Mouse (Mus musculus): ENCODE measurements around the gene Dclre1b.
"Not testable (repeated sequence)": the region's sequence is repeated elsewhere in the genome, so short reads cannot be mapped to it uniquely, and the experiment has no call there.

Dclre1b gene

DNA sequence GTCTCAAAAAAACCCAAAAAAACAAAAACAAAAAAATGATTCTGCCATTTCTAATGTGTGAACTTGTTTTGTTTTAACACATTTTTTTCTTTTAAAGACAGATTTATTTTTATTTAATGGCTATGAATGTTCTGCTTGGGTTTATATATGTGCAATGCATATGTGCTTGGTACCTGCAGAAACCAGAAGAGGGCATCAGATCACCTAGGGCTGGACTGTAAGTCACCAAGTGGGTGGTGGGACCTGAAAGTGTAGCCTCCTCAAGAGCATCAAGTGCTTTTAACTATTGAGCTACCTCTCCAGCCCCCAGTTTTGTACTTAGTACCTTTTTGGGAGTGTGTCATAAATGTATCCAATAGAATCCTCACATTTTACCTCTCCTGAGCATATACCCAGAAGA is 18.3 kb upstream of the Dclre1b start:
- no peak for DNase-seq (ENCODE audit: inconsistent age in 2 of 2, low spot score in 1 of 2)

- no peak for DNase-seq (ENCODE audit: inconsistent age in 2 of 2, low spot score in 1 of 2)
These were observed 1.7 kb upstream of the Dclre1b start for GRCm38 (mm10) chr3:103810967-103811366.

- no peak for DNase-seq (ENCODE audit: inconsistent age in 2 of 2, low spot score in 1 of 2)
These were observed 531 bp upstream of the Dclre1b start for GRCm38 (mm10) chr3:103809799-103810150.

GRCm38 (mm10) chr3:103805671-103806070 is 3.6 kb downstream of the Dclre1b start:
- peak in 1 of 2 experiments; percentile 27 for DNase-seq (ENCODE audit: inconsistent age in 2 of 2, low spot score in 1 of 2)

- peak in 1 of 2 experiments; percentile 43 for DNase-seq (ENCODE audit: inconsistent age in 2 of 2, low spot score in 1 of 2)
These were observed 6.4 kb downstream of the Dclre1b start for GRCm38 (mm10) chr3:103802861-103803260.

DNA sequence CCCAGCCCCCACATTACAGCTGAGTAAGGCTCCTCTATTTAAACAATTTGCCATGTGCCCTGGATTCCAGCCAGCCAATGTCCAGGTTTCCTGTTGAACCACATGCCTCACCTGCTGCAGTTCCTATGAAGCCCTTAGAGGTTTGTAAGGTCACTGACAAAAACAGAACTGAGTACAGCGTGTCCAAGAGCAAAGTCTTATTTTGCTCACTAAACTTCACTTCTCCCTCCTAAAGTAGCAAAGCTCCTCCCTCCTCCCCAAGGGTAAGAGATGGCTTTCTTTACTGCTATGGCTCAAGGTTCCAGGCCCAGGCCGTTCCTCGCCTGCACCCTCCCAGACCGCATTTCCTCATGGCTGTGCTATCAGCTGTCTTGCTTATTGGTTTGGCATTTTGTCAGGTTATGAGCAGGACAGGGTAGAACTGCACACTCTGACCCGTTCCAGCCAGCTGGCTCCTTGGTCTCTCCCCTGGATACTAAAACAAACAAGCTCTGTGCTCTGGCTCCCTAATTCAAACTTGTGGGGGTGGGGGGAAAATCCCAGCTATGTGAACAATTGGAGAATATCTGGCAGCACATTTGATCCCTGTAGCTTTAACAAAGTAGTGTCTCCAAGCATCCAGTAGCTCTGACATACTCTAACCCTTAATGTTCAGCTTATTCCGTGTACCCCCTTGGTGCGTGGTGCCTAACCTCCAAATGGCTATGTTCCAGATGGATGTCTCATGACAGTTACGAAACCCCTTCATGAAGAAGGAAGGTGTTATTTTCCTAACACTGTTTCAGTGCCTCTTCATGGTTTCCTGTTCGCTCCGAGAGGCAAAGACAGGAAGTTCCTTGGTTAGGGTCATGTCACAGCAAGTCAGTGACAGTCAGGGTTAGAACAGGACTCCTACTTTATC is 7.4 kb downstream of the Dclre1b start:
- peak; percentile 84 to 90 for DNase-seq (ENCODE audit: inconsistent age in 2 of 2, low spot score in 1 of 2)

DNA sequence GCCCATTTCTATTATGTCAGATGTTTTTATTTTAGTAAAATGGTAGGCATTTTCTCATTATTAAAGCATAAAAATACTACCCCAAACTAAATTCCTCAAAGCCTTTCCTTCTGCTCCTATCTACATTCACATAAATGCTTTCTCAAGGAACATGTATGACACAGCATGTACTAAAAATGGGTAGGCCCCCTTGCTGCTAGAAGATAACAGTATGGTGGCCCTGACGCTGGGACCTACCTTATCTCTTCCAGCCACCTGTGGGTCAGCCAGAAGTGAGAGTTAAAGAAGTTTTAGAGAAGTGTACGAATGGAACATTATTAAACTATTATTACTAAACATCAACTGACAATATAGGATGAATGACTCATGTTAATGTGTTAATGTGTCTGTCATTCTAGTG is 9.7 kb downstream of the Dclre1b start:
- DNase-seq (ENCODE audit: inconsistent age in 2 of 2, low spot score in 1 of 2), result no peak

DNA sequence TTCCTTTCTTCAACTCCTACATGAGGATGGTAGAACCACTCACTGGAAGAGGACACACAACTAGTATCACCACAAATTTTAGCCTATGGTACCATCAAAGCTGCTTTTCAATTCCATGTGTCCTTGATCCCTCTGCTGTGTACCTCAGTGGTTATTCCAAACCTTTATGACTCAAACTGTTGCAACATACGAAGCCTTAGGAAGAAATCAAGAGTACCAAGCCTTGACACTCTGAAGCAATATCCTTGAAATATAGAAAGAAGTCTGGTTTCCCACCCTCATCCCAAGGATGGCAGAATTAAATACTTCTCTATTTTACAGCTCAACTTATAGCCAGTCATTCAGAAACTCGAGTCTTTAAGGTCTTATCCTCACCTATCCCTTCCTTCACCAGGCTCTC is 12.9 kb downstream of the Dclre1b start:
- no peak for DNase-seq (ENCODE audit: inconsistent age in 2 of 2, low spot score in 1 of 2)

DNA sequence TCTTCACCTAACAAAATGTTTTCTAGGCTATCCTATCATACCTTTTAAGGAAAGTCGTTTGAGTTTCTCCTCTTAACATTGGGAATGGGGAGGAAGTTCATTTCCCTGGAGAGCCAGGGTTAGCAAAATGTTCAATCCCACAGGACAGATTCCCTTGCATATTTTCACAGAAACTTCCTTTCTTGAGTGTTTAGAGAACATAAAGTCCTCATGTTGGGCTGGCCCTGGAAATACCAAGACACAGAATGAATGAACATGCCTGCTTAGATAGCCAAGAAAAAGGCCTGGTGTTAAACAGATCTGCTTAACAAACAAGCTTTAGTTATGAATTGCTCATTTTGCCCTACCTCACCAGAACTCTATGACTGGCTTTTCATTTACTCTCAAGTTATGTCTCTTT is 16.7 kb downstream of the Dclre1b start:
- no peak for DNase-seq (ENCODE audit: inconsistent age in 2 of 2, low spot score in 1 of 2)

GRCm38 (mm10) chr3:103792111-103792406 is 17.2 kb downstream of the Dclre1b start:
- not testable (repeated sequence) for DNase-seq (ENCODE audit: inconsistent age in 2 of 2, low spot score in 1 of 2)

GRCm38 (mm10) chr3:103791230-103792110 is 17.8 kb downstream of the Dclre1b start, which contains the start of gene Hipk1:
Hipk1 (minus strand) TSS chr3:103791563.
- peak; percentile 96 to 98 for DNase-seq (ENCODE audit: inconsistent age in 2 of 2, low spot score in 1 of 2)

- peak; percentile 40 to 84 for DNase-seq (ENCODE audit: inconsistent age in 2 of 2, low spot score in 1 of 2)
These were observed 18.7 kb downstream of the Dclre1b start for GRCm38 (mm10) chr3:103790346-103791145.

DNA sequence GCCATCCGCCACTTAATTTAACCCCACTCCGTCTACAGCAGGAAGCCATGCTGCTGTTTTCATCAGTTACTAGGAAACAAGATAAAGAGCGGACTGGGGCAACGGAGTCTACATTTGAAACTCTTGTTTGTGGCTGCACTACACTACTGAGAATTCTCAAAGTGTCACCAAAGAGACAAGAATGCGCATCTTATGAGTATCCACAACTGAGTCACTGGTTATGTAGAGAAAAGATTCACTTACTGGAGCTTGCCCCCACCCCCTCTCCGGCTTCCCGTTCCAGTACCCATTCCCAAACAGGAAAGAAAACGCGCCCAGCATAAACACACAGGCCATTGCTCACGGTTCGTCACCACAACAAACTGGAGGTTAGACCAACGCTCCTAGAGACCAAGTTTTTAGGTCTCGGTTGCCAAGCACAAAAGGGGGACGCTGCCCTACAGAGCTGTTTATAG is 19.3 kb downstream of the Dclre1b start:
- peak in 1 of 2 experiments; percentile 50 for DNase-seq (ENCODE audit: inconsistent age in 2 of 2, low spot score in 1 of 2)

DNA sequence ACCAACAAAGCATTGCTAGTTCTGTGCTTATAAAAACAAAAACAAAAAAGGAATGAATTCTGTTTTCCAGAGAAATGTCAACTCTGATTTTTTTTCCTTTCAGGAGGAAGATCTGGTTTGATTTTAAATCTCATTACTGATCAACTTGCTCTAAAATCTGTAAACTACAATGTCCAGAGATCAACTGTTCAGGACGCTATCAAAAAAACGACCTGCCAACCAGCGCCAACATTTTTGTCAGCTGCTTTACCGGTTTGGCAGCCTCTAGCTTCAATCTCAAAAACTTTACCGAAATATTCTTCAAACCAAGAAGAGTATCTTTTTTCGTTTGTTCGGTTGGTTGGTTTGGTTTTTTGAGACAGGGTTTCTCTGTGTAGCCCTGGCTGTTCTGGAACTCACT is 20.1 kb downstream of the Dclre1b start:
- no peak for DNase-seq (ENCODE audit: inconsistent age in 2 of 2, low spot score in 1 of 2)

DNA sequence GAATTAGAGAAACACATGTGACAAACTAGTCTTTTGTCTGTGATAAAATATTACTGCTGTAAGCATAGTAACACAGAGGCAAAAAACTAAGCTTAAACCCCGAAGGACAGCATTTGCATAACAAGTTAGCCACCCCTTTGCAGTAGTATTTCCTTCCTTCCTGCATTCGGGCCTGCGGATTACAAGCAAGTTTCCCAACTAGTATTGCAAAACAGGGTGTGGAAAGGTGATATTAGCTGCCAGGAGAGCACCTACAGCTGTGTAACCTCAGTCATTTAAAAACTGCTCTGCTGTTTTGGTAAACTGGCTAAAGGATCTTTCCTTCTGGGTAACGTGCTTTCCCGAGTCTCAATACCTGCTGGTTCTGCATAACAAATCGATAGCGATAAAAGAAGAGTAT is 22.0 kb downstream of the Dclre1b start:
- peak in 1 of 2 experiments; percentile 61 for DNase-seq (ENCODE audit: inconsistent age in 2 of 2, low spot score in 1 of 2)

DNA sequence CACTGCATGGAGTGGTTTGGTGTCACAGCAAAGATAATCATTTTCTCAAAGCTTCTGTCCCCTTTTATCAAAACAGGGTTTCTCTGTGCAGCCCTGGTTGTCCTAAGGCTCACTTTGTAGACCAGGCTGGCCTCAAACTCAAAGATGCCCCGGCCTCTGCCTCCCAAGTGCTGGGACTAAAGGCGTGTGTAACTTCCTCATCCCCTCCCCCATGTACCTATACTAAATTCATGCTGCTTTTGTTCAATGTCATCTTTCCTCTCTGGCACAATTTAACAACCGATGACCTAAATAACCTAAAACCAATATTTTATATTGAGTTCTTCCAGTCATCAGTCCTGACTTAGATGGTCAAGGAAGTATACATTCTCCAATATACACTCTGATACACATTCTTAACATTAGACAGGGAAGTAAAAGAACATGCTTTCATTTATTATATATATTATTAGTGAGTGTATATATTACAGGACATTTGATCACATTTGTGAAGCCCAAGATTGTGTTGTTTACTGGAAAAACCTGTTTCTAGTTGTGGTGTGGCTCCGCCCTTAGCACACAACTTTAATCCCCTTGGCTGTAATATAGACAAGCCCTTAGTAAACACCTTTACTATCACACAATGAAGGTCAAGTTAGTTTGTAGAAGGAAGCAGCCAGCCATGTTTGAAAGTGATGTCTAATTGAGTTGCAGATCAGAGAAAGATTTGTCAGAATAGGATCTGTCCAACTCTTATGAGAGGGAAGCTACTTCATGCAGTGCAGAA is 26.2 kb downstream of the Dclre1b start:
- DNase-seq (ENCODE audit: inconsistent age in 2 of 2, low spot score in 1 of 2), result no peak

DNA sequence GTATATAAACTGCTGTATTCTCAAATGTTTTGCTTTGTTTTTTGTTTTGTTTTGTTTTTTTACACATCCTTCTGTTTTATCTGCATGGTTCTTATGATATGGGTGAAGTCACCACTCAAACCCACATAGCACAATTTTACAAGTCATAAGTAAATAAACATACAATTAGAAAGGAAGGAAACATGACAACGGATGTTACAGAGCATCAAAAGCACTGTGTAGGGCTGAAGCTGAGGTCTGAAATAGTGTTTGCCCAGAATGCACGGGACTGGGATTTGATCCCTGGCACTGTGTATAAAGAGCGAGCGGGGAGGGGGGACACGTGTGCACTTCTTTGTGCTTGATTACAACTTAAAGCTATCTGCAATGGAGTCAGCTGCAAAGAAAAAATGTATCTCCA is 28.5 kb downstream of the Dclre1b start:
- no peak for DNase-seq (ENCODE audit: inconsistent age in 2 of 2, low spot score in 1 of 2)

- DNase-seq (ENCODE audit: inconsistent age in 2 of 2, low spot score in 1 of 2), result no peak
These were observed 29.0 kb downstream of the Dclre1b start for GRCm38 (mm10) chr3:103780271-103780670.

- DNase-seq (ENCODE audit: inconsistent age in 2 of 2, low spot score in 1 of 2), result peak in 1 of 2 experiments; percentile 16
These were observed 30.1 kb downstream of the Dclre1b start for GRCm38 (mm10) chr3:103779183-103779582.

DNA sequence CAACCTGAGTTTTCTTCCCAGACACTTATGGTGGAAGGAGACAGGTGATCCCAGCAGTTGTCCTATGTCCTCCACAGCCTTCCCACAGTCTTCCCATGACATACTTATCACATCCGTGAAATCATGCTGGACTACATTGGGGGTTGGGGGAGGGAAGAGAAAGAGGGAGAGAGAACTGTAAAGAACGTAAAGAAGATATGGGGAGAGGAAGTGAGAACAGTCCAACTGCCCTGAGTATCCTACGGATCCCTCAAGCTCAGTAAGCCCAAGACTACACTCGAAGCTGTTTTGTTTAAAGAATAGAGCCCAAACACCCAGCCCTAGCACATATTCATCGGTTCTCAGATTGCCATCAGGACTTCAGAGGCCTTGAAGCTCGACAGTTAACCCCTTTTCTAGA is 30.6 kb downstream of the Dclre1b start:
- DNase-seq (ENCODE audit: inconsistent age in 2 of 2, low spot score in 1 of 2), result peak in 1 of 2 experiments; percentile 17
